Mouse (Mus musculus): ENCODE data around the gene Samd3. TPM values are rescaled to one million over a fixed set of nuclear protein-coding genes. Genes with fewer than 3 reads are reported as not detected.

Samd3 gene
- polyA plus RNA-seq, 1 experiment from 2014 or later: 0.74 TPM

GRCm38 (mm10) chr10:26232071-26232653 is 2.7 kb downstream of the Samd3 start:
- no peak for ATAC-seq
- H3K27ac ChIP-seq (ENCODE audit: low read depth, low read length): no peak overlapping the region
- no peaks in the 10 kb centered on the region for H3K36me3 ChIP-seq (ENCODE audit: control insufficient read depth, insufficient read depth, low read length)
- 82% methylated on average over 3 of the region's 3 CpGs for WGBS
- no peaks in the 10 kb centered on the region for H3K27me3 ChIP-seq (replicated peaks; ENCODE audit: control insufficient read depth, insufficient read depth, low read length)
- H3K4me2 ChIP-seq (ENCODE audit: low read length): no peak overlapping the region
- H3K9ac ChIP-seq (ENCODE audit: low read depth, low read length): no peak overlapping the region
- no peak overlapping the region for H3K4me3 ChIP-seq (ENCODE audit: low read length)
- H3K4me1 ChIP-seq (ENCODE audit: control insufficient read depth, insufficient read depth, low read depth, low read length): no peaks in the 10 kb centered on the region
- no peaks in the 10 kb centered on the region for H3K9me3 ChIP-seq (ENCODE audit: control insufficient read depth, low read length)

- H3K4me2 ChIP-seq (ENCODE audit: low read length): no peak overlapping the region
Observed at GRCm38 (mm10) chr10:26238559-26238958, 9.1 kb downstream of the Samd3 start.

GRCm38 (mm10) chr10:26239090-26239489 is 9.6 kb downstream of the Samd3 start:
- Histone ChIP-seq H3K27me3 (replicated peaks; ENCODE audit: control insufficient read depth, insufficient read depth, low read length) (no peaks in the 10 kb centered on the region), H3K9me3 (ENCODE audit: control insufficient read depth, low read length) (no peaks in the 10 kb centered on the region), H3K4me2 (ENCODE audit: low read length) (no peak overlapping the region), H3K4me1 (ENCODE audit: control insufficient read depth, insufficient read depth, low read depth, low read length) (no peaks in the 10 kb centered on the region), H3K9ac (ENCODE audit: low read depth, low read length) (no peak overlapping the region), H3K36me3 (ENCODE audit: control insufficient read depth, insufficient read depth, low read length) (no peaks in the 10 kb centered on the region), H3K27ac (ENCODE audit: low read depth, low read length) (no peak overlapping the region), H3K4me3 (ENCODE audit: low read length) (no peak overlapping the region)
- 88% methylated on average over 1 of the region's 1 CpGs for WGBS
- ATAC-seq: no peak

More at GRCm38 (mm10) chr10:26238559-26238958, 9.1 kb downstream of the Samd3 start:
- no peak for ATAC-seq
- no peak overlapping the region for H3K9ac ChIP-seq (ENCODE audit: low read depth, low read length)
- no peaks in the 10 kb centered on the region for H3K4me1 ChIP-seq (ENCODE audit: control insufficient read depth, insufficient read depth, low read depth, low read length)
- WGBS: 56% methylated on average over 4 of the region's 4 CpGs
- H3K36me3 ChIP-seq (ENCODE audit: control insufficient read depth, insufficient read depth, low read length): no peaks in the 10 kb centered on the region
- H3K9me3 ChIP-seq (ENCODE audit: control insufficient read depth, low read length): no peaks in the 10 kb centered on the region
- no peak overlapping the region for H3K4me3 ChIP-seq (ENCODE audit: low read length)
- H3K27me3 ChIP-seq (replicated peaks; ENCODE audit: control insufficient read depth, insufficient read depth, low read length): no peaks in the 10 kb centered on the region
- H3K27ac ChIP-seq (ENCODE audit: low read depth, low read length): no peak overlapping the region

GRCm38 (mm10) chr10:26243203-26243602 is 13.7 kb downstream of the Samd3 start:
- H3K4me2 ChIP-seq (ENCODE audit: low read length): no peak overlapping the region
- 83% methylated on average over 3 of the region's 3 CpGs for WGBS
- no peaks in the 10 kb centered on the region for H3K9me3 ChIP-seq (ENCODE audit: control insufficient read depth, low read length)
- no peak overlapping the region for H3K9ac ChIP-seq (ENCODE audit: low read depth, low read length)
- no peaks in the 10 kb centered on the region for H3K4me1 ChIP-seq (ENCODE audit: control insufficient read depth, insufficient read depth, low read depth, low read length)
- no peak for ATAC-seq
- no peak overlapping the region for H3K27ac ChIP-seq (ENCODE audit: low read depth, low read length)
- H3K4me3 ChIP-seq (ENCODE audit: low read length): no peak overlapping the region
- H3K27me3 ChIP-seq (replicated peaks; ENCODE audit: control insufficient read depth, insufficient read depth, low read length): no peaks in the 10 kb centered on the region
- H3K36me3 ChIP-seq (ENCODE audit: control insufficient read depth, insufficient read depth, low read length): no peaks in the 10 kb centered on the region

GRCm38 (mm10) chr10:26244466-26244865 is 15.0 kb downstream of the Samd3 start:
- no peak overlapping the region for H3K9ac ChIP-seq (ENCODE audit: low read depth, low read length)
- no peak overlapping the region for H3K4me2 ChIP-seq (ENCODE audit: low read length)
- H3K36me3 ChIP-seq (ENCODE audit: control insufficient read depth, insufficient read depth, low read length): no peaks in the 10 kb centered on the region
- H3K9me3 ChIP-seq (ENCODE audit: control insufficient read depth, low read length): no peaks in the 10 kb centered on the region
- no peak for ATAC-seq
- no peaks in the 10 kb centered on the region for H3K4me1 ChIP-seq (ENCODE audit: control insufficient read depth, insufficient read depth, low read depth, low read length)
- H3K4me3 ChIP-seq (ENCODE audit: low read length): no peak overlapping the region
- 86% methylated on average over 6 of the region's 6 CpGs for WGBS
- no peak overlapping the region for H3K27ac ChIP-seq (ENCODE audit: low read depth, low read length)
- H3K27me3 ChIP-seq (replicated peaks; ENCODE audit: control insufficient read depth, insufficient read depth, low read length): no peaks in the 10 kb centered on the region

- Histone ChIP-seq H3K4me3 (ENCODE audit: low read length) (no peak overlapping the region), H3K36me3 (ENCODE audit: control insufficient read depth, insufficient read depth, low read length) (no peaks in the 10 kb centered on the region), H3K9me3 (ENCODE audit: control insufficient read depth, low read length) (no peaks in the 10 kb centered on the region), H3K9ac (ENCODE audit: low read depth, low read length) (no peak overlapping the region), H3K27me3 (replicated peaks; ENCODE audit: control insufficient read depth, insufficient read depth, low read length) (no peaks in the 10 kb centered on the region), H3K27ac (ENCODE audit: low read depth, low read length) (no peak overlapping the region), H3K4me1 (ENCODE audit: control insufficient read depth, insufficient read depth, low read depth, low read length) (no peaks in the 10 kb centered on the region), H3K4me2 (ENCODE audit: low read length) (no peak overlapping the region)
- ATAC-seq: no peak
- WGBS: 88% methylated on average over 7 of the region's 7 CpGs
Observed at GRCm38 (mm10) chr10:26249426-26250165, 20.1 kb downstream of the Samd3 start.

- H3K4me3 ChIP-seq (ENCODE audit: low read length): no peak overlapping the region
- 69% methylated on average over 4 of the region's 4 CpGs for WGBS
- H3K27me3 ChIP-seq (replicated peaks; ENCODE audit: control insufficient read depth, insufficient read depth, low read length): no peaks in the 10 kb centered on the region
- no peak overlapping the region for H3K27ac ChIP-seq (ENCODE audit: low read depth, low read length)
- no peak for ATAC-seq
- no peaks in the 10 kb centered on the region for H3K9me3 ChIP-seq (ENCODE audit: control insufficient read depth, low read length)
- H3K4me2 ChIP-seq (ENCODE audit: low read length): no peak overlapping the region
- no peak overlapping the region for H3K9ac ChIP-seq (ENCODE audit: low read depth, low read length)
- no peaks in the 10 kb centered on the region for H3K36me3 ChIP-seq (ENCODE audit: control insufficient read depth, insufficient read depth, low read length)
- no peaks in the 10 kb centered on the region for H3K4me1 ChIP-seq (ENCODE audit: control insufficient read depth, insufficient read depth, low read depth, low read length)
Observed at GRCm38 (mm10) chr10:26259908-26260307, 30.4 kb downstream of the Samd3 start.

GRCm38 (mm10) chr10:26263744-26264459 is 34.4 kb downstream of the Samd3 start:
- Histone ChIP-seq H3K4me2 (ENCODE audit: low read length) (no peak overlapping the region), H3K4me1 (ENCODE audit: control insufficient read depth, insufficient read depth, low read depth, low read length) (no peaks in the 10 kb centered on the region), H3K9me3 (ENCODE audit: control insufficient read depth, low read length) (no peaks in the 10 kb centered on the region), H3K4me3 (ENCODE audit: low read length) (no peak overlapping the region), H3K9ac (ENCODE audit: low read depth, low read length) (no peak overlapping the region), H3K36me3 (ENCODE audit: control insufficient read depth, insufficient read depth, low read length) (no peaks in the 10 kb centered on the region), H3K27ac (ENCODE audit: low read depth, low read length) (no peak overlapping the region), H3K27me3 (replicated peaks; ENCODE audit: control insufficient read depth, insufficient read depth, low read length) (no peaks in the 10 kb centered on the region)
- ATAC-seq: no peak
- 84% methylated on average over 3 of the region's 3 CpGs for WGBS

GRCm38 (mm10) chr10:26275414-26275813 is 45.9 kb downstream of the Samd3 start:
- Histone ChIP-seq H3K36me3 (ENCODE audit: control insufficient read depth, insufficient read depth, low read length) (peaks cover 9% of the 10 kb centered on the region), H3K9ac (ENCODE audit: low read depth, low read length) (no peak overlapping the region), H3K4me2 (ENCODE audit: low read length) (no peak overlapping the region), H3K9me3 (ENCODE audit: control insufficient read depth, low read length) (no peaks in the 10 kb centered on the region), H3K27ac (ENCODE audit: low read depth, low read length) (no peak overlapping the region), H3K4me3 (ENCODE audit: low read length) (no peak overlapping the region), H3K4me1 (ENCODE audit: control insufficient read depth, insufficient read depth, low read depth, low read length) (no peaks in the 10 kb centered on the region), H3K27me3 (replicated peaks; ENCODE audit: control insufficient read depth, insufficient read depth, low read length) (no peaks in the 10 kb centered on the region)
- no peak for ATAC-seq
- 95% methylated on average over 6 of the region's 6 CpGs for WGBS

Measured in hindbrain, embryonic 16.5 days (tissue).